Mouse (Mus musculus) lung, adult 2 months (tissue): ENCODE data around the gene Arfgef2. TPM values are rescaled to one million over a fixed set of nuclear protein-coding genes. Genes with fewer than 3 reads are reported as not detected.

ENCODE experiments used
- DNase-seq: peaks from one replicate; pipeline ENCODE4 v3.0.0; 2022
- H3K4me1 ChIP-seq: fragments of 200-500 bp; 2 replicates; pipeline ENCODE4 v1.6.1; 2011; ENCODE audit warnings: low read length; ENCODE audit not compliant: control insufficient read depth, insufficient read depth
- H3K4me3 ChIP-seq: fragments of 200-500 bp; replicated peaks from 2 replicates; pipeline ENCODE3; 2011; ENCODE audit warnings: low read depth, mild to moderate bottlenecking, control low read depth, low read length; ENCODE audit errors: extremely low read depth
- CTCF ChIP-seq: fragments of 200-500 bp; IDR thresholded peaks from 2 replicates; pipeline ENCODE4 v1.5.1; 2011; ENCODE audit warnings: mild to moderate bottlenecking, low read length, control low read depth; ENCODE audit not compliant: insufficient read depth
- POLR2A ChIP-seq: fragments of 200-500 bp; IDR thresholded peaks from 2 replicates; pipeline ENCODE4 v1.6.1; 2011; ENCODE audit warnings: low read depth, mild to moderate bottlenecking, control low read depth, low read length, borderline replicate concordance; ENCODE audit errors: extremely low read depth
- WGBS: fragments of 180-500 bp; shearing (Covaris S2); methylation state at CpG from one replicate; pipeline ENCODE4 v1.1.7; 2018; 5-methylcytosine and 5-hydroxymethylcytosine counted together
- polyA plus RNA-seq: library from polyadenylated mRNA; depleted of rRNA; stranded (reverse); fragments of >200 nt; gene quantifications from 2 replicates; pipeline ENCODE4 v1.2.3, GENCODE M21; 2012

The Arfgef2 gene
- polyA plus RNA-seq, 1 experiment = 20.1 TPM

GRCm38 (mm10) chr2:166852270-166852669, 46.9 kb downstream of the Arfgef2 start:
- Histone ChIP-seq H3K4me1 (no peaks in the 10 kb centered on the region), H3K4me3 (no peak overlapping the region)
- 91% methylated on average over 7 of the region's 7 CpGs for WGBS
- DNase-seq = no peak
- TF ChIP-seq CTCF (peak; percentile 22; the same call in 1 of the 2 replicates), POLR2A (no peak)

DNA sequence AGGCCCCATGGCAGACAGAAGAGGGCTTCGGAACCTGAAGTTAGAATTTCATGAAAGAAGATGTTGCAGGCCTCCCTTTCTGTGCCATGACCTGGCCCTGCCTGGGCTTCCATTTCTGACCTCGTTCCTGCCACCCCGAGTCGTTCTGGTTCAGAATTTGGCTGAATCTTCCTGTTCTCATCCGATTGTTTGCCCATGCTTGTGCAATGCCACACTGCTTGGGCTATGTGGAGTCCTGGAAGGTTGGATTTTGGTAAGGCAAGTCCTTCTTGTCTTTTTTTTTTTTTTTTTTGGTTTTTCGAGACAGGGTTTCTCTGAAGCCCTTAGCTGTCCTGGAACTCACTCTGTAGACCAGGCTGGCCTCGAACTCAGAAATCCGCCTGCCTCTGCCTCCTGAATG, 50.4 kb downstream of the Arfgef2 start:
- no peaks in the 10 kb centered on the region for H3K4me1 ChIP-seq
- TF ChIP-seq POLR2A (no peak), CTCF (no peak)
- no peak overlapping the region for H3K4me3 ChIP-seq
- no peak for DNase-seq
- WGBS = 92% methylated on average over 8 of the region's 8 CpGs

- no peak overlapping the region for H3K4me3 ChIP-seq
- 72% methylated on average over 6 of the region's 6 CpGs for WGBS
- no peaks in the 10 kb centered on the region for H3K4me1 ChIP-seq
- no peak for DNase-seq
- TF ChIP-seq POLR2A (no peak), CTCF (no peak)
These were observed 51.0 kb downstream of the Arfgef2 start for GRCm38 (mm10) chr2:166856366-166856765.

- 92% methylated on average over 2 of the region's 2 CpGs for WGBS
- TF ChIP-seq CTCF = no peak
- TF ChIP-seq POLR2A = no peak
- H3K4me3 ChIP-seq = no peak overlapping the region
These were observed 51.7 kb downstream of the Arfgef2 start for GRCm38 (mm10) chr2:166857118-166857517.

GRCm38 (mm10) chr2:166859214-166859613, 53.8 kb downstream of the Arfgef2 start:
- TF ChIP-seq CTCF (no peak), POLR2A (no peak)
- Histone ChIP-seq H3K4me1 (no peaks in the 10 kb centered on the region), H3K4me3 (no peak overlapping the region)
- 76% methylated on average over 7 of the region's 7 CpGs for WGBS
- DNase-seq = no peak

More at GRCm38 (mm10) chr2:166857118-166857517, 51.7 kb downstream of the Arfgef2 start:
- H3K4me1 ChIP-seq = no peaks in the 10 kb centered on the region
- DNase-seq = no peak

- Histone ChIP-seq H3K4me1 (no peaks in the 10 kb centered on the region), H3K4me3 (no peak overlapping the region)
- 70% methylated on average over 3 of the region's 3 CpGs for WGBS
- DNase-seq = no peak
- TF ChIP-seq CTCF (no peak), POLR2A (no peak)
These were observed 57.1 kb downstream of the Arfgef2 start for GRCm38 (mm10) chr2:166862505-166862904.

DNA sequence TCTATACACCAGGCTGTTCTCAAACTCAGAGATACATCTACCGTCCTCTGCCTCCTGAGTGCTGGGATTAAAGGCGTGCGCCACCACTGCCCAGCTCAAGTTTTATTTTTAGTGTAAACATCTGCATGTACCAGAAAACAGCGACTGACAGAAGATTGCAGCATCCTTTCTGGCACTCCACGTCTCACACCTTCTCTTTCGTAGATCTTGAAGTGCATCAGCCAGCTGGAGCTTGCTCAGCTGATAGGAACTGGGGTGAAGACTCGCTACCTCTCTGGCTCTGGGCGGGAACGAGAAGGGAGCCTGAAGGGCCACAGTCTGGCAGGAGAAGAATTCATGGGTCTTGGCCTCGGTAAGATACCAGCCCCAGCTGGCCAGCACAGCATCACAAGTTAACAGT, 60.1 kb downstream of the Arfgef2 start:
- H3K4me1 ChIP-seq = no peaks in the 10 kb centered on the region
- no peak for DNase-seq
- H3K4me3 ChIP-seq = no peak overlapping the region
- no peak for TF ChIP-seq POLR2A
- TF ChIP-seq CTCF = no peak
- 83% methylated on average over 10 of the region's 10 CpGs for WGBS

DNA sequence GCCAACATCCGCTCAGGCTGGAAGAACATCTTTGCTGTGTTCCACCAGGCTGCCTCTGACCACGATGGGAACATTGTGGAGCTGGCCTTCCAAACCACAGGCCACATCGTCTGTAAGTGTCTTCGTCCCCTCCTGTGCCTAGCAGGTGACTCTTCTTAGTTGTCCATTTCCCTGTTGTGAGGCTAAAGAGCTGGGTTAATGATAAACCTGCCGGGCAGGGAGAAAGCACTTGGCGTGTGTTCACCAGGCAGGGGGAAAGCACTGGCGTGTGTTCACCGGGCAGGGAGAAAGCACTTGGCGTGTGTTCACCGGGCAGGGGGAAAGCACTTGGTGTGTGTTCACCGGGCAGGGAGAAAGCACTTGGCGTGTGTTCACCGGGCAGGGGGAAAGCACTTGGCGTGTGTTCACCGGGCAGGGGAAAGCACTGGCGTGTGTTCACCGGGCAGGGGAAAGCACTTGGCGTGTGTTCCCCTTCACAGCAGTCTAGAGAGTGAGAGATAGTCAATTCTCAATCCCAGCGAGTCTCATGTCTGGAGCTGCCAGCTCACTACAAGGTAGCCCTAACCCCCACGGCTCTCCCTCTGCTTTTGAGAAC, 65.0 kb downstream of the Arfgef2 start:
- Histone ChIP-seq H3K4me3 (no peak overlapping the region), H3K4me1 (no peaks in the 10 kb centered on the region)
- DNase-seq = no peak
- no peak for TF ChIP-seq POLR2A
- TF ChIP-seq CTCF = no peak
- 66% methylated on average over 20 of the region's 20 CpGs for whole genome bisulfite sequencing

DNA sequence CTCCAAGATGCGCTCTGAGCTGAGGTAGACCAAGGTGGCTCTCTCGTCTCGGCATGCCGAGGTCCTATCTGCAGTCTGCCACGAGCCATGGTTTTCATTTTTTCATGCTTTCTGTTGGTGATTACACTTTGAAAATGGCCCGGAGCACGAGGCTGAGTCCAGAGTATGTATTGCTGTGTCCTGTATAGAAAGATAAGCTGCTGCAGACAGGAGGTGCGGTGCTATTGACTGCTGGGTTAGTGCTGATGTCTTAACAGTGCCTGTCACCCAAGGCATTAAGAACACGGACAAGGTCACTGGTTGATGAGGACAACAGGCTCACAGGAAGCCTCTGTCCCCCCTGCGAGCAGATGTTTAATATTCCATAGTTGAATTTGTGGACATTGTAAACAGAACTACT, 65.5 kb downstream of the Arfgef2 start:
- no peak for DNase-seq
- no peaks in the 10 kb centered on the region for H3K4me1 ChIP-seq
- 56% methylated on average over 10 of the region's 10 CpGs for WGBS
- TF ChIP-seq POLR2A (no peak), CTCF (no peak)
- no peak overlapping the region for H3K4me3 ChIP-seq

- TF ChIP-seq CTCF (no peak), POLR2A (no peak)
- H3K4me3 ChIP-seq = no peak overlapping the region
- DNase-seq = no peak
- 71% methylated on average over 10 of the region's 10 CpGs for WGBS
- no peaks in the 10 kb centered on the region for H3K4me1 ChIP-seq
These were observed 69.4 kb downstream of the Arfgef2 start for GRCm38 (mm10) chr2:166874675-166875280.
